Mouse (Mus musculus) cerebellum, postnatal 10 days (tissue): ENCODE results near the gene 2210017I01Rik.

Experiments used
- DNase-seq, 2 experiments: peaks; one replicate each; pipeline ENCODE4 v3.0.0; 2021; ENCODE audit warnings: mixed read lengths in 2 of 2

2210017I01Rik gene

DNA sequence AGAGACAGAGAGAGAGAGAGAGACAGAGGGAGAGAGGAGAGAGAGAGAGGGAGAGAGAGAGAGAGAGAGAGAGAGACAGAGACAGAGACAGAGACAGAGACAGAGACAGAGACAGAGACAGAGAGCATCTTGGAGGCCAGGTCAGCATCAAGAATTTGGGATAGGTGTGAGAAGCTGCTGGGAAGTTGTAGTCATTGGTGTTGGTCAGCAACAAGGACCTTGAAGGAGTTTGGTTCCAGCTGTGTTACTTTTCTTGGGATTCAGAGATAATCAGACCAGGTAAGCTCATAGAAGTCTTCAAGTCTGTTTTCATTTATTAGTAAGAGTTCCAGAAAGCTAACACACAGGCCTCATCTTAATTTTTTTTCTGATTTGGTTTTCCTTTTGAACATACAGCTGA, at the start of gene 2210017I01Rik:
TSS of gene 2210017I01Rik (minus strand) at position 101 of the 400 bp plus-strand sequence.
- DNase-seq: no peak

DNA sequence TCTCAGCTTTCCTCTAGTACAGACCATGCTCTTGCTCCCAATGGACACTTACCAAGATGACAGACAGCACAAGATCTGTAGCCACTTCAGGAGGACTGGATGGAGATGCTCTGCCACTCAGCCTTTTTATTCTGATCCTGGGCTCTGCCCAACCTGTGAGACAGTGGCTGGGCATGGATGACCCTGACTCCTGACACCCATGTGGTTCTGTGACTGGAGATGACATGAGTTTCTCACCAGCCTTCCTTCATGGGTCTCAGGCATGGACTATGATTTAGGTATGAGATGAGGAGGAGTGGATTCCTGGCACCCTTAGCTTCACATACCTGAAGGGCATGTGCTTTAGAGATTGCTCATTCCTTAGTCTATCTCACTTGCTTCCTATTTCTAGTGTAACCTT, 49.5 kb upstream of the 2210017I01Rik start, which contains the start of gene Lce1b:
TSS of gene Lce1b (minus strand) at position 101 of the 400 bp plus-strand sequence.
- no peak for DNase-seq

DNA sequence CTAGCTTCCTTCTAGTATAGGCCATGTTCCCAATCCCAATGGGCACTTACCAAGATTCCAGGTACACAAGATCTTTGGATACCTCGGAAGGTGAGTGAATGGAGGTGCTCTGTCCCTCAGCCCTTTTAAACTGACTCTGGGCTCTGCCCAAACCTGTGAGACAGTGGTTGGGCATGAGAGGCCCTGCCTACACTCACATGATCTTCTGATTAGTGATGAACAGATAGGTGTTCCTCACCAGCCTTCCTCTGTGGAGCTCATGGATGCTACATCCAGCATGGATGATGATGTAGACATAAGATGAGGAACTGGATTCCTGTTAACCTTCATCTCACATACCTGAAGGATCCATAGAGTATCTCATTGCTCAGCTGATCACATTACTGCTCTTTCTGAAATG, 40.9 kb upstream of the 2210017I01Rik start, which contains the start of gene Lce1a1:
TSS of gene Lce1a1 (minus strand) at position 101 of the 400 bp plus-strand sequence.
- DNase-seq: no peak

DNA sequence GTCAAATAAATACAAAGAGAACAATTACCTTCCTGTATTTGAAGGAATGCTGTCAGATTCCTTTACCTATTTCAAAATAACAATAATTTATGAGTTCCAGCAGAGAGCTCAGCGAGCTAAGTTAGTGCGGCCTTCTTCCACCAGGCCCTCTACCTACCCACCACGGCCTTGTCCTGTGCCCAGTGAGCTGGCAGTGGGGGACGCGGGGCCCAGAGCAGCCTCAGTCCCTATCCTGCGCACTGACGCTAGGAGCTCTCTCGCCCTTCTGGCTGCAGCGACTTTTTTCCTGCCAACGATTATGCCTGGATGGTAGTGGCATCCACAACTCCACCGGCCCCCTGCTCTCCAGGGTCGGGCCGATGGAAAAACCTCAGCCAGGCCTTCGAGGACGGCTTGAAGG, 32.6 kb upstream of the 2210017I01Rik start:
- no peak for DNase-seq

DNA sequence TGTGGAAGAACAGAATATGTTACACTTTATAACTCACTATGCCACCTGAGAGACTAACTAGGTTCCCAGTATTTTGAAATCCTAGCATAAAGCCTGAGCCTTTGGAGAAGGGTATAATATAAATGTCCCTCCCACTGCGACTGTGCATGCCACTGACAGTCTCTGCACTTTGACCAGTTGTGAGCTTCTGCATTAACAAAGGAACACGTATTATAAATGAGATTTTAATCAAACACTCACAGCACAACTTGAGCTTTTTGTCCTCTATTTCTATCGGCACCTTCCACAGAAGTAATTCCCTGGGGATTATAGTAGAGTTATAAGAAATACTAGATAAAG, 31.3 kb upstream of the 2210017I01Rik start:
- no peak for DNase-seq

DNA sequence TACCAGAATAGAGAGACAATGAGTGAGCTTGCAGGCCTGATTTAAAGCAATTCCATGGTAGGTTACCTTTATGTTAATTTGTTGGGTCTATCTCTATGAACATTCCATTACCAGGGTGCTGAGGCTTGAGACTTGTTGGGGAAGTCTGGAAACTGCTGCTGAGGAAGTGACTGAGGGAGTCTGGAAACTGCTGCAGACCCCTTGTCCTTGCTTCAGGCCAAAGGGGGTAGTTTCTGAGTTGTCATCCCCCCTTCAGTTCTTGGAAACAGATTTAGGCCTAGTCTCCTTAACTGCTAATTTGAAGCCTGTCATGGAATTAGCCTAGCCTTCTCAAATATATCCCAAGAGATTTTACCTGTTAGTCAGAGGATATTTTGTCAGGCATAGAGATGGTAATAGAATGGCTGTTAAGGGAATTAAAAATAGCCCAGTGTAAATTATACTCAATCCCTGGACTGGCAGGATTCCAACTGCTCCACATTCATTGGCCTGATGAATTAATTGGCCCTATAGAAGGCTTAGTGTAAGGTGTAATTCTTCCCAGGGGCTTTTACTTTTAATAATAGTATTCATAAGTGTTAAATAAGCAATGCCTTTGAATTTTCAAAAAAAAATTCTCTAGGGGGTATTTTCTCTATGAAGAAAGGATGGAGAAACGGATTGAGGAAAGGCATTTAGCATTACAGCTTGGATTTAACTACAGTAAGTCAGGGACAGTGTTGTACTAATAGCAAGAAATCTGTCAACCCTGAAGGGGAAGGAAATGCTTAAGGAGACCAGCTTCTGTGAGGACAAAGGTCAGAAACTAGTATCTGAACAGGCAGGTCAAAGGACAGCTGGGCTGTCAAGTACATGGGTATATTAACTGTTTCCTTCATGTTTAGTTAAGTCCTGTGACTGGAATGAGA, 30.7 kb upstream of the 2210017I01Rik start:
- DNase-seq: peak; percentile 4 to 7

DNA sequence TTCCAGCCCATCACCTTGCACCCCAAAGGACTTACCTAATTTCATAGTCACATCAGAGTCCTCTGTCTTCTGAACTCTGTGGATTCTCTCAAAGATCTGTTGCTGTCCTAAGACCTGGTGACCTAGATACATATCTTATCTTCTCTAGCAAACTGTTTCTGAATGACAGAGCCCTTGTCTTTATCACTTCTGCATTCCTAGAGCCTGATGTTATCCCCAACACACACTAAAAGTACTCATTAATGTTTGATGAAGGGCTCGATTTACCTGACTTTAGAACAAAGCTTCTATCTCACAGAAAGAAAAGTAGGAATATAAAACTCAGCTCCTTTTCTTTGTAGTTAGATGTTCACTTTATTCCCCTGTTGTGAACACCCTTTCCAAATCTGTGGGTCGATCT, 14.3 kb upstream of the 2210017I01Rik start, which contains the start of gene Lce6a:
TSS of gene Lce6a (minus strand) at position 101 of the 400 bp plus-strand sequence.
- DNase-seq: no peak

DNA sequence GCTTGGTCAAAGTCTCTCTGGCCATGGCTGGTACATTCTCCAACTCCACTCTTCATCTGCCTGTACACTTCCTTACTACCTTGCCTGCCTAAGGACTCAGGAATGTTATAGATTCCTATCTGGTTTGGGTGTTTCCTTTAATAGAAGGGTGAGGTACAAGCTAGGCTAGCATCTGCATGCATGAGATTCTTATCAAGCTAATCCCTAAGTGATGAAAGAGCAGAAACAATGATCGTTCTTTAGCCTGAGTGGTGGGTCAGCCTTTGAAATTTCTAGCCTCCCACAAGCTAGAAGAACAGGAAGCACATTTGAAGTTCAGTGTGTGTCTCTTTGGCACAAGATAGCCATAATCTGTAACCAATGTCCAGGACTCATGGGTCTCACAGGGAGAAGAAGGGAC, 2.5 kb upstream of the 2210017I01Rik start:
- DNase-seq: no peak

DNA sequence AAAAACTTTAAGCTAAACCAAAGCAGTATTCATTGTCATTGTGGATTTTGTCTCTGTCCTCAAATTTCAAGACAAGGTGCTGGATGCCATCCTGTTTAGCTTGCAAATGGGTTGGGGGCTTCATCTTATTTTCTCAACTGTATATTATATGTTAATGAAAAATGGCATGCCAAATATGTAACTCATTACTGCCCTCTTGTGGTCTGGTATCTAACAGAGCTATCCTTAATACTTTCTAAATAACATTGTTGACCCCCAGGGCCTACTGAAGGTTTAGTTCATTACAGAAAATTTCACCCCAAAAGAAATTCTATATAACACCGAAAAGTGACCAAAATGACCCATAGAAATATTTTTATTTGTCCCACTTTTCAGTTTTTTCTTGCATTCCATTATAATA, 5.1 kb downstream of the 2210017I01Rik start:
- DNase-seq: peak in 1 of 2 experiments; percentile 36

DNA sequence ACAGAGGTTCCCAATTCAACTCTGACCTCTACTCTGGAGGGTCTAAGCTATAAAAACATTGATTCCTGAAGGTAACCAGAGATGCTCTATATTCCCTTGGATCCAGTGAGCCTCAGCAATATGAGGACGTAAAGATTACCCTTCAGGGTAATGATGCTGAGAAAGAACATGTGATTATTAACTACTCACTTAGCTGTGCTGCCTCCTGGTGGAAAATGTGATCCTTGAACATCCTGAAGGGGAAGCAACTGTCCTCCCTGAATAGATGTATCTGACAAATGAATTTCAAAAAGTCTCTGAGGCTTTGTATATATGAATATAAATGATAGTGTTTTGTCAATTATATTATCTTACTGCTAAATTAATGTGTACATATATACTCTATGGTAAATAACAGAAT, 6.8 kb downstream of the 2210017I01Rik start:
- no peak for DNase-seq

DNA sequence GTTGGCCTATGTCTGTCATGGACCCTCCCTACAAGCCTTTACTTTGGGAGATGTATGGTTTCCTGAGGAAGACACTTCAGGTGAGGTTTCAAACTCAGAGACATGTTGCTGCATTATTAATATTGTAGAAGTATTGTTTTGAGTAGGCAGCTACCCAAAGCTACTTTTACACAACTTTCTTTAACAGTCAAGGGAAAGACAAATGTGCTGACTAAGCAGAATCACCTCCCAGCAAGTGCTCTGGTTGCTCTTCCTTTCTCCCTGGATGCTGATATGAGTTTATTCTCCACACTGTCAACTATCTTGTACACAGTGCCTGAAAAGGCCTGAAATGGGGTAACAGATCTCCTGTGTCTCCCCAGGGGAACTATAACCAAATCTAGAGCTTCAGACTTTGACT, 7.3 kb downstream of the 2210017I01Rik start:
- no peak for DNase-seq

DNA sequence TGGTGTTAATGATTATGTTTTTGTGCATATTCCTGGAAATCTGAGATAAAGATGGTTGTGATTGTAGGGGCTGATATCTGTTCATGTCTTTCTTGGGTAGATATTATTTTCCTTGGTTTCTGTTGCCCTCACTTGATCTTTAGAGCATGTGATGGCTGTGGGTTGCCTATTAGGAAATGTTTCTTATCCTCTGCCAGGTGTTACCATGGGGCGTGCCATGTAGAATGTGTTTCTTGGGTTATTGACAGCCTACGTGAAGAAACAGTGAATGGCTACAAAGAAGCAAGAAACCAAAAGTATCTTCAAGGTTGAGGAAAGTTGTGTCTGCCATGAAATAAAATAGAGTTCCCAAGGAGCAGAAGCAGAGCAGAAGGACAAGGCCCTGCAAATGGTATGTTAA, 8.9 kb downstream of the 2210017I01Rik start:
- DNase-seq: no peak

DNA sequence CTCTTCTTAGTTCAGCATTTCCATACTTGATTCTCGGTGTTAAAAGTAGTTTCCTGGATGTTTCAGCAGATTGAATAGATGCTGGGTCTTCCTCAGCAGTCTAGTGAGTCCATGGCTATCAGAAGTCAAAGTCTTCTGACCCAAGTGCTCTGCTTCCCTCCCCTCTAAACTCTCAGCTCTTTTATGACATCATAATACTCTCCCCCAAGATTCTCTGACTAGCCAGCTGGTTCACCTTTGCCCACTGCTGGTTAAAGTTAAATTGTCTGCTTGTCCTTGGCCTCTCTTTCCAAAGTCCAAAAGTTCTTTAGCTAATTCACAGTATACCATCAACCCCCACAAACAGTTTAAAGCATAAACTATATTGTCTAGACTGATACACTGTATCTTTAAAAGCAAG, 18.4 kb downstream of the 2210017I01Rik start, which contains the start of gene Smcp:
TSS of gene Smcp (minus strand) at position 140 of the 400 bp plus-strand sequence.
- no peak for DNase-seq

DNA sequence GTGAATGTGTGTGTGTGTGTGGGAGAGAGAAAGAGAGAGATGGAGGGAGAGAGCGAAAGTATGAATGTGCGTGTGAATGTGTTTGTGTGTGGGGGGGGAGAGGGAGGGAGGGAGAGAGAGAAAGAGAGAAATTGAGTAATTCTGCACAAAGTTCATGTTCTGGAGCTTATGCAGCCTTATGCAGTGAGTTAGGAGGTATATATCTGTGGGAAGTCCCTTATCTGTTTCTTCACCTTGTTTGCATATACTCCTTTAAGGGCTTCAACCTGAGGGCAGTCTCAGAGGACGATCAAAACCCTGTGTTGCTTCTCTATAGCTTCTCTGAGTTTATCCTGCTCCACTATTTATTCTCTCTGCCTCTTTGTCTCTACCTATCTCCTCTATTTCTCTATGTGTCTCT, 20.1 kb downstream of the 2210017I01Rik start:
- DNase-seq: no peak

DNA sequence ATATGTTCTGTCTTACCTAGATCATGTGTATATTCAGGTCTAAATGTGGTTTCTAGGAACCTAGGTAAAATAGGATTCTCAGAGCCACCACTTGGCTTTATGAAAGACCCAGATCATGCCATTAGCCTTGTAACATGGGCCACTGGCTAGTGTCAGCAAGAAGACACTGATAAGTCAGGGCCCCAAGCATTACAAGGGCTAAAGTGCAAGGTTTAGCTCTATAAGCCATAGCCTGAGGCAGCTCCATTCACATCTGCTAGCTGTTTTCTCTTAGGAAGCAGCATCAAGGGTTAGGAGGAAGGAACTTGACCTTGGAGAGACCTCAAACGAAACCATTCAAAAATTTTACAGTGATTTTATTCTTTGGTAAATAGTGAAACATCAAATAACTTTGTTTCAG, 22.2 kb downstream of the 2210017I01Rik start:
- no peak for DNase-seq

DNA sequence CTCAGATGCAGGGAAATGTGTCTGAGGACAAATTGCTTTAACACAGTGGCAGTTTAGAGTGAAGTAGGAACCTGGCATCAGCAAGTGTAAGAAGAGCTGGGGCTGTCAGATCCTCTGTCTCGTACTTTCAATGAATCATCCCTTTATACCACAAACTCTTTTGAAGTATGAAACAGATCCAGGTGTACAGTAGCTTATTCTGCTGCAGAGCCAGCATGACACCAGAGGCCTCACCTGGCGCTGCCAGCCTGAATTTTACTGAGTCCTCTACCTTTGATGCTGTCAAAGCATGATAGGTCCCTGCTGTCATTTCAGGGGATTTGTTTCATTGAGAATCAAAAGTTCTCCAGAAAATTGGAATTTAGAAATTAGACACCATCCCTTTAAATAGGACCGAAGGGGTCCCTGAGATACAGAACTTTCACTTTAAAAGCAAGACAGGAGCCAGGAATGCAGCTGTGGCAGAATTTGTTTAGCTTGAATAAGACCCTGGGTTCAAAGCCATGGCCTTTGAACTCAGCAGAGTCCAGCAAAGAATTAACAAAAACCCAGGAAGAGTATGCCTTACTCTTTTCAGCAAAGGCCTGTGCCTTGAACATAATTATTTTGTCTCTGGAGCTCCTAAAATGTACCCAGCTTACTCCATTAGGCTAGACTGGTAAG, 24.0 kb downstream of the 2210017I01Rik start:
- DNase-seq: no peak

DNA sequence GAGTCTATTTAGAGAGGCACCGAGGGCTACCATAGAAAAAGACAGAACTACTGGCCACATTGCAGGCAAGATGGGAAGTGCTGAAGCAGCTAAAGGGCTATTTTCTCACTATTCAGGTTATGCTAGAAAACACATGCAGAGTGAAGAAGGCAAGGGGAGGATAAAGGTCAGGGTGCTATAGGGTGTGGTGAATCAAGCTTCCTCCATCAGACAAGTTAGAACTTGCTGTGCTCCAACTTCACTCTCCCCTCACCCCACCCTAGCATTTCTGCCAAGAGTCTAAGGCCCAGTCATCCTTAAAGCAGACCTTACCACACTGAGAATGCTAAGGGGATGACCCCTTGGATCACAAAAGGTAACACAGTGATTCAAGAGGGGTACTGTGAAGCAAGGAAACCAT, 27.8 kb downstream of the 2210017I01Rik start:
- DNase-seq: no peak

DNA sequence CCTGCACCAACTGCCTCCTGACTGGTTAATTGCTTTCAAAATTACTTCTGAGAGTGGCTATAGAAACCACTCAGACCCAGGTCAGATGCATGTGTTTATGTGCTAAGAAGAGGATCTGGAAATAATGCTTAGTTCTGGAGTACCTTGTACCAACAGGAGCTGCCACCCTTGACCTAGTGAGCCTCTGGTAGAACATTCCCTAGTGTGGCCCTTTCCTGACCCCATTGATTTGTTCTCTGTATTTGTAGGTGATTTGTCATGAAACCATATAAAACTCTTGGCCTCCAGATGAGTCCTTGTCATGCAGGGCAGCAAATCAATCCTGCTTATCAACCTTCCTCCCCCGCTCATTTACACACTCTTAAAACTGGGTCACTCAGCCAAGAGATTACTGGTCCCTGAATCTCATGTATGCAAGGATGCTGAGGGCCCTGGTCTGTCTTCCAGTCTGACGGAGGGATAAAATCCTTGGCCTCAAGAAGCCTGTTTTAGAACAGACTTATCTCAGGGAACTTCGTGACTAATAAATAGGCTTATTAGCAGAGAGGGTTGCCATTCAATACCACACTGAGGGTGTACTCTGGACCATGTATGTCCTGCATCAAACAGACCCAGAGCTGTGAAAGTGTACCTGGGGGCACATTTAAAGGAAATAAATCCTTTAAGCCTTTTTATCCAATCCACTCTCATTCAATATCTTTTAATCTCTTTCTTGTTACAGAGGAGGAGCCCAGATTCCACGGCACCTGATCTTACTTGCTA, 28.5 kb downstream of the 2210017I01Rik start:
- no peak for DNase-seq

DNA sequence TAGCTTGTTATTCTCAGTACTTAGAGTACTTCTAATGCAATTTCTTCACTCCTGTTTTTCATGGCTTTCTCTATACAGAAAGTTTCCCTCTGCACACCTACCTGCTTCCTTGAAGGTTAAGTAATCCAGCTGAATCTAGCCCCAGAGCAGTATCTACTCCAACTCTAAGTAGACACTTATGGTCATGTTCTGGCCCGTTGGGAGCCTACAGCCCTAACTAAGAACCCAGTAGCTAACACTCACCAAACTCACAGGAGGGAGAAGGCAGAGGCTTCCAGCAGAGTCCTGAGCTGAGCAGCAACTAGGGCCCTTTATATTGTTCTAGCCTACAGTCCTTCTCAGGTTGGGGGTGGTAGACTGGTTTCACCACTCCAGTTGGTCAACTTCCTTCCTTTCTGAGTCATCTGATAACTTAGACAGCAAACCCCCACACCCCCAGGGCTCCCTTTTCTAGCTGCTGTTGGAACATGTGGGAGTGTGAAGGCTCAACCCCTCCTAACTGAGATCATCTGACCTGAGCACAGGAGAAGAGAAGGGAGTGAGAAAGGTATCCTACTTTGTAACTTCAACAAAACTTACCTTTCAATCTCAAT, 33.7 kb downstream of the 2210017I01Rik start, which contains the start of gene Ivl:
TSS of gene Ivl (minus strand) at position 287 of the 593 bp plus-strand sequence.
- no peak for DNase-seq

DNA sequence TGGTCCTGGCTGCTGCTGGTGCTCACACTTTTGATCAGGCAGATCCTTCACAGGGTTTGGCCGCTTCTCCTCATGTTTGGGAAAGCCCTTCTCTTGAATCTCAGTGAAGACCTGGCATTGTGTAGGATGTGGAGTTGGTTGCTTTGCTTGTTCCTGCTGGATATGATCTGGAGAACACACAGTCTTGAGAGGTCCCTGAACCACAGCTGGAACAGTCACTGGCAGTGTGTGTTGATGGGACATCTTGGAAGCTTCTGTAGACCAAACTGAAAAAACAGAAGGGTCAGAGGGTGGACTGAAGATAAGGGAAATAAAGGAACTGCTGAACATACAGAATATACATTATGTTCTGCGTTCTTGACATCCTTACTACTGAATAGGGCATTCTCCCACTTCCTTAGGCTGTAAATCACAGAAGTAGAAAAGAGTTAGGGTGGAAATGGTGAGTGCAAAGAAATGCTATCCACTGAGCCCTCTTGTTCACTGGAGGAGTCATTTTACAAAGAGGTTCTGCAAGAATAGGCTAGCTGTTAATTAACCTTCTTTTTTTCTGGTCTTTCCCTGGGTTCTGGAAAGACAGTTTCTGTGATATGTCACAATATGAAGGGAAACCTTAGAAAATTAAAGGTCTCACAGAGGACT, 34.7 kb downstream of the 2210017I01Rik start:
- no peak for DNase-seq

DNA sequence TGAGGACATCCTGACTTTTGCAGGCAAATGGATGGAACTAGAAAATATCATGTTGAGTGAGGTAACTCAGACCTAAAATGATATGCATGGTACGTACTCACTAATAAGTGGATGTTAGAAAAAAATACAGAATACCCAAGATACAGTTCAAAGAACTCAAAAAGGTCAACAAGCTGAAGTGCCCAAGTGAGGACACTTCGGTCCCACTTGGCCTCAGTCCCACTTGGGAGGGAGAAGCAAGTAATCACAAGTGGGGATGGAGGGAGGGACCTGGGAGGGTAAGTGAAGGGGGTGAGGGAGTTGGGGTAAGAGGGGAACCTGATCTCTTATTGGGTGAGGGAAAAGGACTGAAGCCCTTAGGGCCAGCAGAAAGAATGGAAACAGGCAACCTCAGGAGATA, 38.5 kb downstream of the 2210017I01Rik start:
- no peak for DNase-seq

DNA sequence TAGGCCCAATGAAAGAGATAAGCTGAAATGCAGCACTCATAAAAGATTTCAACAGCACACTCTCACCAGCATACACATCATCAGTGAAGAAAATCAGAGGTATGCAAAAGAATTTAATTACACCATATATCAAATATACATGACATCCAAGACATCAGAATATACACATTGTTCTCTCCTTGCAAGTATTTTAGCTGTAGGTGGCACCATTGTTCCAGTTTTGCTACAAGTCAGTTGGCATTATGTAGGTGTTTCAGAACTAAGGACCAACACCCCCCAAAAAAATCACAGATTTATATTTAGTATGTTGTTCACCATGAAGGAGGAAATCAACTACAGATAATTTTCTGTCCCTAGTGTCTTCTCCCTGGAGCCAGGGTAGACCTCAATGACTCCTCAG, 41.9 kb downstream of the 2210017I01Rik start:
- no peak for DNase-seq
